Mouse (Mus musculus): ENCODE data around the gene Hist1h2ad.

DNA sequence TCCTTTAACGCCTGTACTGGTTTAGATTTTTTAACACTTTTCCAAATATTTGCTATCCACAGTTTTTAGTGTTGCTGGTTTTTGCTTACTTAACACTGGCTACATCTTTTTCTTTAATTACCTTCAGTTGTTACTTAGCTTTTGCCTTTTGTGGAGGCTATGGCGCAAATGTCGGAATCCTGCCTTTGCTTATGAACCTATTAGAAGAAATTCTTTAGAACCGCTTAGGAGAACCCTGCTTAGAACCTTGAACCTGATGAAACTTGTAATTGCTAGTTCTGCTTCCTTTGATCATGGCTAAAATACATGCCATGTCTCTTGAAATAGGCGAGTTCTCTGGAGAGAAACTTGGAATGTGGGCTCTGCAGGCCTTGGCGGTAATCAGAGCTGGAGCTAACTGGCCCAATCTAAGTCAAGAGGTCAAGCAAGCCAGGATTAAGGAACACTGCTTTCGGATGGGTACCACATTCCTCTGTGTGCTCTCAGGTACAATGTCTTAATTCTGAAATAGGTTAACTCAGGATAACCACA, 2.2 kb downstream of the Hist1h2ad start:
- TF ChIP-seq CTCF (IDR thresholded peaks at IDR 0.05; ENCODE audit: borderline replicate concordance, insufficient read depth, low read depth, low read length) (no peak), POLR2A (IDR thresholded peaks at IDR 0.05; ENCODE audit: borderline replicate concordance, insufficient read depth, low read length) (no peak)

Data from cerebellum, adult 2 months (tissue).